Mouse (Mus musculus) limb, embryonic 12.5 days (tissue): Measurements from ENCODE around the gene Zbtb5. TPM values are rescaled to one million over a fixed set of nuclear protein-coding genes. Genes with fewer than 3 reads are reported as not detected.

ENCODE experiments used
- ATAC-seq: fragments of 200-750 bp; cut with Nextera tagmentation; 2 replicates; pipeline ENCODE4 v1.8.0; 2017; ENCODE audit warnings: low read depth, moderate TSS enrichment; ENCODE audit not compliant: insufficient number of reproducible peaks, insufficient read depth, low FRiP score, low TSS enrichment
- H3K27ac ChIP-seq: fragments of 300-500 bp; sonication (generic); 2 replicates; pipeline ENCODE4 v1.5.1; 2016; ENCODE audit warnings: mild to moderate bottlenecking, moderate library complexity
- H3K27me3 ChIP-seq: fragments of 300-500 bp; sonication (generic); 2 replicates; pipeline ENCODE4 v1.6.1; 2016; ENCODE audit warnings: mild to moderate bottlenecking, moderate library complexity
- H3K36me3 ChIP-seq: fragments of 300-500 bp; sonication (generic); 2 replicates; pipeline ENCODE4 v1.6.1; 2016; ENCODE audit warnings: mild to moderate bottlenecking, moderate library complexity
- H3K4me1 ChIP-seq: fragments of 300-500 bp; sonication (generic); replicated peaks from 2 replicates; pipeline ENCODE4 v1.6.1; 2016
- H3K4me2 ChIP-seq: fragments of 300-500 bp; sonication (generic); 2 replicates; pipeline ENCODE4 v1.6.1; 2016; ENCODE audit warnings: mild to moderate bottlenecking, moderate library complexity
- H3K4me3 ChIP-seq: fragments of 300-500 bp; sonication (generic); replicated peaks from 2 replicates; pipeline ENCODE4 v1.5.1; 2016; ENCODE audit warnings: mild to moderate bottlenecking
- H3K9ac ChIP-seq: fragments of 300-500 bp; sonication (generic); replicated peaks from 2 replicates; pipeline ENCODE4 v1.6.1; 2016; ENCODE audit warnings: mild to moderate bottlenecking, moderate library complexity
- H3K9me3 ChIP-seq: fragments of 300-500 bp; sonication (generic); 2 replicates; pipeline ENCODE4 v1.6.1; 2016; ENCODE audit warnings: mild to moderate bottlenecking, moderate library complexity
- WGBS: fragments of 180-500 bp; shearing (Covaris S2); methylation state at CpG from one replicate; pipeline ENCODE4 v1.1.7; 2016; 5-methylcytosine and 5-hydroxymethylcytosine counted together
- polyA plus RNA-seq: library from polyadenylated mRNA; unstranded; fragments of >200 nt; fragmentation: Nextera tagmentation; extraction: Ambion mirVana; gene quantifications from 2 replicates; pipeline ENCODE4 v1.2.1, GENCODE M21; 2016

Gene Zbtb5
- polyA plus RNA-seq, 1 experiment from 2014 or later: 41.7 TPM

DNA sequence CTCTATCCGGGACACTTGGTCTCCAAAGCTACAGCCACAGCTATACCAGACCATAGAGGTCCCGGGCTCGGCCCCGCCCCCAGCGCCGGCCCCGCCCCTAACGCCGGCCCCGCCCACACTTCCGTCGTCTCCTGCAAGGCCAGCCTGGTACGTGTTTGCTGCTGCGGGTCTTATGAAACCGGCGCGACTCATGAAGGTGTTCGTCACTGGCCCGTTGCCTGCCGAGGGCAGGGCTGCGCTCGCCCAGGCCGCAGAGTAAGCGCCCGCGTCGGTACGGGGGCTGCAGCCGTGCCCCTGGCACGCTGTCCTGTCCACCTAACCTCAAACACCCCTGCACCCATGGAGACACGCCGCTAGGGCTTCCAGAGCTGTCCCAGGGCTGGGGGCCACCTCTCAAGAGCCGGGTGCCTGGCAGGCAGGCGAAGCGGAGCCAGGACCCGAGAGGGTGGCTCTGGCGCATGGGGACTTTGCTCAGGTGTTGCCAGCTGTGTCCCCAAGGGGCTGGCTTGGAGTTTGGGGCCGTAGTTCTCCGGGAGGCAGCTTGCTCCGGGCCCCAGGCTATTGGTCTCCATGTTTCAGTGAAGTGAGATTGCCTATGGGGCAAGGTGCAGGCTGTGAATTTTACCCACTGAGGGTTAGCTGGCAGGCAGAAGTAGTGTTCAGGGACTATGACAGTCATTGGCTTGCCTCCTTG lies 30.8 kb downstream of the Zbtb5 start, which contains the start of gene Grhpr:
TSS of gene Grhpr (plus strand) at position 116 of the 694 bp plus-strand sequence.
- under 1% methylated on average over 40 of the region's 40 CpGs for WGBS
- peak; percentile 94 for ATAC-seq
- H3K4me2 ChIP-seq: peak within 1 kb of the TSS; percentile 90
- H3K4me3 ChIP-seq: peak within 1 kb of the TSS; percentile 76
- peaks cover 24% of the 10 kb centered on the region for H3K4me1 ChIP-seq
- H3K27ac ChIP-seq: peak within 1 kb of the TSS; percentile 91
- H3K36me3 ChIP-seq: peaks cover 27% of the 10 kb centered on the region
- no peaks in the 10 kb centered on the region for H3K27me3 ChIP-seq
- no peaks in the 10 kb centered on the region for H3K9me3 ChIP-seq
- peak within 1 kb of the TSS; percentile 93 for H3K9ac ChIP-seq

DNA sequence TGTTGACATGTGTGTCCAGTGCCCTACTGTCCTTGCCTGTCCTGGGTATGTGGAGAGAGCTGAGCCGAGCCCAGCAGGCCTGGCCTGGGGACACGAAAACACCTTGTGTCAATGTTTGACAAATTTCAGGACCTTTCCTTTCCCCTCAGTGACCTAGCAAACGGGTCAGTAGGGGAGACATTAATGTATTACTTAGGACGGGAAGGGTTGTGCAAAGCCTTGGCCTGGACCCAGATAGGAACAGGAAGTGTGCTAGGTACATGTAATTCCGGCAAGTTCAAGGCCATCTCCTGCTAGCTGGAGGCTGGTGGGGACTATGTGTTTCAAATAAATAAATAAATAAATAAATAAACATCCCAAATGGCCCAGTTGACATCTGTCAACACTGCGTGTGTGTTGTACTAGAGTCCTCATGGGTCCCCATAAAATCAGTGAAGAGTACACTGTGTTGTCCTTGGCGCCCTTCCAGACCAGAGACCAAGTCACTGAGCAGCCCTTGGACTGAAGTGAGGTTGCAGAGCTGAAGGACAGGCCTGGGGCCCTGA lies 32.3 kb downstream of the Zbtb5 start:
- H3K27ac ChIP-seq: no peak overlapping the region

DNA sequence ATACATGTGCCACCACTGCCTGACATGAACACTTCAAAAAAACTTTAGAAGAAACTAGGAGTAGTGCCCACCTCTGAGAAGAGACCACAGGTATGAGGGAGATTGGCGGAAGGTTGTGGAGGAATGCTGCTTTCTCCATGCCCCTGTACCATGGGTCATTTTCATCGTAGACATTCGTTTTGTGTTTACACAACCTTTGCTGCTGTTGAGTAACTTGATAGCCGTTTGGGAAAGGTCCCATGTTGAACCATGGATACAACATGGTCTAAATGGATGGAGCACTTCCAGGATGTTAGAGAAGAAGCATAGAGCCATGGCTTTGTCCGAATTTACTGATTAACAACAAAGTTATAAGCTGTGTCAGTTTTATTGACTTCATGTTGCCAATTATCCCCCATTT lies 34.0 kb downstream of the Zbtb5 start:
- H3K9me3 ChIP-seq: no peaks in the 10 kb centered on the region
- 73% methylated on average over 5 of the region's 5 CpGs for WGBS
- no peak overlapping the region for H3K27ac ChIP-seq
- no peaks in the 10 kb centered on the region for H3K27me3 ChIP-seq
- no peak for ATAC-seq
- H3K4me2 ChIP-seq: no peak overlapping the region
- no peak overlapping the region for H3K9ac ChIP-seq
- H3K36me3 ChIP-seq: no peaks in the 10 kb centered on the region
- H3K4me1 ChIP-seq: peaks cover 23% of the 10 kb centered on the region
- no peak overlapping the region for H3K4me3 ChIP-seq

More for the DNA sequence above, 32.3 kb downstream of the Zbtb5 start:
- Histone ChIP-seq H3K4me3 (no peak overlapping the region), H3K4me1 (peaks cover 24% of the 10 kb centered on the region), H3K27me3 (no peaks in the 10 kb centered on the region), H3K9ac (no peak overlapping the region), H3K9me3 (no peaks in the 10 kb centered on the region), H3K36me3 (peaks cover 12% of the 10 kb centered on the region), H3K4me2 (no peak overlapping the region)
- ATAC-seq: no peak
- 71% methylated on average over 7 of the region's 7 CpGs for WGBS

DNA sequence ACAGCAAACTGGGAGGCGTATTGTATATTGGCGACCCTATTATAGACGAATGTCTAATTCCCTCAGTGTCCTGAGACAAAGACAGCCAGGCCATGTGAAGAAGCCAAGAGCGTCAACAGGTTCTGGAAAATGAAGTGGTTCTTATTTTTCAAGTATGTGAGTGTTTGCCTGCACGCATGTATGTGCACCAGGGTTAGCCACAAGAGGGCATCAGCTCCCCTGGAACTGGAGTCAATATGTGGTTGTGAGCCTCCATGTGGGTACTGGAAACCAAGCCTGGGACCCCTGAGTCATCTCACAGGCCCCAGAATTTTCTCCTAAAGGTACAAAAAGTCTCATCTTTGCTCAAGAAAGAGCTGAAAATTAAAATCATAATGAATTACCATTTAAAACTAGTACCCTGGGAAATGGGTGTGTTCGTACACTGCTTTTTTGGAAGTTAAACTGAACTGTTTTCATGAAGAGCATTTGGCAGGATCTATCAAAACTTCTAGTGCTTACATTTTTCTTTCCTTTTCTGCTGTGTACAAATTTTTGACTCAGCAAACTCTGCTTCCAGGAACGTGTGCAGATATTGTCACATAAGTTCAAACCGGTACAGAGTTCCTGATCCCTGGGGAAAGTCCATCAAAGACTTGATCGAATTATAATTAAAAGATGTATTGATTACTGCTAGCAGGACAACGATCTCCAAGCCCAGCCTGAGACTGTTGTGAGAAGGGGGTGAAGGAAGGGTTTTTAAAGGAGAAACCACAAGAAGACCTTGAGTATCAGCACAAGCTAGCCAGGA lies 35.1 kb downstream of the Zbtb5 start:
- no peak overlapping the region for H3K9ac ChIP-seq

DNA sequence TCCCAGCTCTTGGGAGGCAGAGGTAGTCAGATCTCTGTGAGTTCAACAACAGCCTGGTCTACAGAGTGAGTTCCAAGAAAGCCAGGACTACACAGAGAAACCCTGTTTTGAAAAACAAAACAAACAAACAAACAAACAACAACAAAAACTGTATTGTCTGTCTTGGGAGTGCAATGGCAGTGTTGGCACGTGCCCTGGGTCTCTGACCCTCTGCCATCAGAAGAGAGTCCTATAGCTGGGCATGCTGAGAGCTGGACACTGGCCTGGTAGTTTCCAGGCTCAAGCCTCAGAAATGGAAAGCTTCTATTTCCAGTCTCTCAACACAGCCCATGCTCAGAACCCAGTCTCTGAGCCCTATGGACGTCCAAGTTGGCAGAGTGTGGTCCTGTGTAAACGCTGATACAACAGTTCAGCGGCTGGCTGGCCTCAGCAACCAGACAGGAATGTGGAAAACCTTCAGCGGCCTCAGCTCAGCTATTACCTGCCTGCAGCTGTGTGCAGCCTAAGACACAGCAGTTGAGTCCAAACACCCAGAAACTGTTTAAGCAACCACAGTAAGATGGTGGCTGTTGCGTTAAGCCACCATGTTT lies 36.1 kb downstream of the Zbtb5 start:
- 81% methylated on average over 6 of the region's 6 CpGs for WGBS
- no peak overlapping the region for H3K27ac ChIP-seq

More for the DNA sequence above, 35.1 kb downstream of the Zbtb5 start:
- H3K27me3 ChIP-seq: no peaks in the 10 kb centered on the region
- no peak overlapping the region for H3K4me3 ChIP-seq
- peaks cover 12% of the 10 kb centered on the region for H3K4me1 ChIP-seq
- ATAC-seq: no peak
- WGBS: 88% methylated on average over 10 of the region's 10 CpGs
- no peak overlapping the region for H3K27ac ChIP-seq
- no peak overlapping the region for H3K4me2 ChIP-seq
- H3K9me3 ChIP-seq: no peaks in the 10 kb centered on the region
- no peaks in the 10 kb centered on the region for H3K36me3 ChIP-seq

DNA sequence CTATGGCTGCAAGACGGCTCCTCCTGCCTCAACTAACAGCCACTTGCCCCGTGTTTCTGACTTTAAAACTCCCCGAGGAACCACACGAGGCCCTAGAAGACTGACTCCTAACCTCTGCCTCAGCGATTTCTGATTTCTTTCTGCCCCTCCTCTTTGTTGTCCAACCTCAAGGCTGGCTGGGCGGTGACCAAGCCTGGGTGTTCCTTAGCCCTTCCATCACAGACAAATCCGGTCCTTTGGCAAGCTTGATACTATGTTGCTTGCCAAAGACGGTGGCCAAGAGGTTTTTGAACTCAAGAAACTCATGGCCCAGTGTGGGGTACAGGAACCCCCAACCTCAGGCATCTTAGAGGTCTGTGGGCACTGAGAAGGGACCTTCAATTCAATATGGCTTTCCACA lies 37.9 kb downstream of the Zbtb5 start:
- Histone ChIP-seq H3K9ac (no peak overlapping the region), H3K27ac (no peak overlapping the region), H3K4me1 (peaks cover 11% of the 10 kb centered on the region), H3K36me3 (no peaks in the 10 kb centered on the region), H3K4me2 (no peak overlapping the region), H3K4me3 (no peak overlapping the region), H3K9me3 (no peaks in the 10 kb centered on the region), H3K27me3 (no peaks in the 10 kb centered on the region; the same call in 1 of the 2 replicates)
- WGBS: 78% methylated on average over 8 of the region's 8 CpGs
- ATAC-seq: no peak

More for the DNA sequence above, 36.1 kb downstream of the Zbtb5 start:
- H3K4me1 ChIP-seq: peaks cover 6% of the 10 kb centered on the region
- no peaks in the 10 kb centered on the region for H3K27me3 ChIP-seq
- no peak overlapping the region for H3K4me2 ChIP-seq
- no peak for ATAC-seq
- H3K4me3 ChIP-seq: no peak overlapping the region
- H3K36me3 ChIP-seq: no peaks in the 10 kb centered on the region
- no peak overlapping the region for H3K9ac ChIP-seq
- no peaks in the 10 kb centered on the region for H3K9me3 ChIP-seq

DNA sequence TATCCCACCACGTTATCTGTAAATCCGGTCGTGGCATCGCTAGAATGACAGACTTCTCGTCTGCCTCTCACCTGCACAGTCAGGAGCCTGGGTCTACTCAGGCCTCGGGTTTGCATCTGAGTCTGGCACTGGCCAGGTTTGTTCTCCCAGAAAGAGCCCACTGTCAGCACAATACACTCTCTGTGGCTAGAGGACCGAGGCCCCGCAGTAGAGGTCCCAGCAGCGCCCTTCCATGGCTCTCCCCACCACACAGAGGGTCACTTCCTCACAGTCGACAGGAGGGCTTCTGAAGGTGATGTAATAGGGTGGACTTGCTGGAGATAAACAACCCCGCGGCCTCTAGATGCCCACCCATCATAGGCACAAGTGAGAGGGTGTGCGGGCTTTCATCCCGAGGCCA lies 38.3 kb downstream of the Zbtb5 start:
- no peaks in the 10 kb centered on the region for H3K9me3 ChIP-seq
- peak overlapping the region; percentile 40 for H3K9ac ChIP-seq
- H3K27me3 ChIP-seq: no peaks in the 10 kb centered on the region; the same call in 1 of the 2 replicates
- peak overlapping the region; percentile 44 for H3K4me2 ChIP-seq
- H3K36me3 ChIP-seq: no peaks in the 10 kb centered on the region
- H3K4me1 ChIP-seq: peaks cover 11% of the 10 kb centered on the region
- 58% methylated on average over 14 of the region's 14 CpGs for WGBS
- H3K27ac ChIP-seq: no peak overlapping the region
- no peak overlapping the region for H3K4me3 ChIP-seq
- ATAC-seq: no peak

DNA sequence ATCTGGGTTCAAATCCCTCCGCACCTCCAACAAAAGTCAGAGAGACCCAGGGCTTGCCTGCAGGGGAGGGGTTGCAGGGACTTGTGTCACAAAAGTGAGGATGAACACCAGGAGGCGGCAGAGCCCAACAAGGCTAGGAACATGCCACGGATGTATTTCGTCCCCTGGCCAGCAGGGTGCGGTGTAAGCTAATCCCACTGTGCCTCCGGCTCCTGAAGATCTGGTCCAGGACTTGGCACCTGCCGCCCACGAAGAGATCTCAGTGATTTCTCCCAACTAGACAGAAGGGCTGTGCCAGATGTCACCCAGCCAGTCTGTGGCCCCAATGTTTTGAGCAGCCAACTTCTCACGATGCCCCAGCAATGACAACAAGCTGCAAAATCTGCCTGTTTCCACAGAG lies 38.8 kb downstream of the Zbtb5 start:
- Histone ChIP-seq H3K4me3 (no peak overlapping the region), H3K27ac (no peak overlapping the region), H3K9me3 (no peaks in the 10 kb centered on the region), H3K9ac (peak overlapping the region; percentile 40), H3K4me1 (peaks cover 11% of the 10 kb centered on the region), H3K36me3 (no peaks in the 10 kb centered on the region), H3K27me3 (no peaks in the 10 kb centered on the region; the same call in 1 of the 2 replicates), H3K4me2 (peak overlapping the region; percentile 44)
- 11% methylated on average over 9 of the region's 9 CpGs for WGBS
- ATAC-seq: no peak

DNA sequence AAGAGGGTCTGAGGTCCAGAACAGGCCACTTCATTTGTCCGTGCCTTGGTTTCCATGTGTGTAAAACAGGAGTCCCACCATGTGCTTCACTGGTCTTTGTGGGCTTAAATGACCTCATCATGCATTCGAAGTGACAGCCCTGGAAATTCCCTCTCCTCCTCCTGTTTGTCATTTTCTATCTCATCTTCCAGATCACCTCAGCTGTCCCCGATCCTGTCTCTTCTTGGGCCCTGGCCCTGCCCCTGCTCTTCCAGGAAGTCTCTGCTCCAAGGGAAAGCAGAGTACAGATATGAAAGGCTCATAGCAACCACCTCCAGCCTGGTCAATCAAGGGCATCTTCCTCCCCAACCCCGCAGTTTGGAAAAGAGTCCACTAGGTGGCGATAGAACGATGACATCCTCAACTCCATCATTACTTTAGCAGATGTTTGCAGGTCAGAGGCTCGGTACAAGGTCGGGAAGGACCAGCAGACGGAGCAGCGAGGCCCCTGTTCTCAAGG lies 41.6 kb downstream of the Zbtb5 start:
- Histone ChIP-seq H3K27me3 (no peaks in the 10 kb centered on the region; the same call in 1 of the 2 replicates), H3K27ac (no peak overlapping the region), H3K9ac (no peak overlapping the region), H3K9me3 (no peaks in the 10 kb centered on the region), H3K4me2 (no peak overlapping the region), H3K4me3 (no peak overlapping the region), H3K36me3 (no peaks in the 10 kb centered on the region), H3K4me1 (peaks cover 11% of the 10 kb centered on the region)
- no peak for ATAC-seq
- WGBS: 21% methylated on average over 10 of the region's 10 CpGs

DNA sequence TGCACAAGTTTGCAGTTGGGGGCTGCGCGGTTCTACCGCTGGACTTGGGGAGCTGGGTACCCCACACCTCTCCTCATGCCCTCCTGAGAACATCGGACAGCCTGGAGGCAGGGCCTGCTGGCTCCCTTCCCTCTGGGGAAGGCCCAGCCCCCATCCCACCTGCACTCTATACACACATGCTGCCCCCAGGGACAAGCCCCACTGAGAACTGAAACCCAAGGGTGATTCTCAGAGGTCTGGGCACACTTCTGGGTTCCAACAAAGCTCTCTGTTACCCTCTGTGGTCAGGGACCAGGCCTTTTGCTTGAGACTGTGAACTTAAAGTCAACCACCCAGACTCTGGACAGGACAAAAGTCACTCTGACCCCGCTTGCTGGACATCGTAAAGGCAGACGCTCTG lies 42.2 kb downstream of the Zbtb5 start:
- H3K9me3 ChIP-seq: no peaks in the 10 kb centered on the region
- H3K9ac ChIP-seq: no peak overlapping the region
- no peak overlapping the region for H3K4me3 ChIP-seq
- no peaks in the 10 kb centered on the region for H3K36me3 ChIP-seq
- H3K27ac ChIP-seq: no peak overlapping the region
- peaks cover 11% of the 10 kb centered on the region for H3K4me1 ChIP-seq
- no peak for ATAC-seq
- H3K27me3 ChIP-seq: no peaks in the 10 kb centered on the region; the same call in 1 of the 2 replicates
- H3K4me2 ChIP-seq: no peak overlapping the region
- WGBS: 90% methylated on average over 7 of the region's 7 CpGs

DNA sequence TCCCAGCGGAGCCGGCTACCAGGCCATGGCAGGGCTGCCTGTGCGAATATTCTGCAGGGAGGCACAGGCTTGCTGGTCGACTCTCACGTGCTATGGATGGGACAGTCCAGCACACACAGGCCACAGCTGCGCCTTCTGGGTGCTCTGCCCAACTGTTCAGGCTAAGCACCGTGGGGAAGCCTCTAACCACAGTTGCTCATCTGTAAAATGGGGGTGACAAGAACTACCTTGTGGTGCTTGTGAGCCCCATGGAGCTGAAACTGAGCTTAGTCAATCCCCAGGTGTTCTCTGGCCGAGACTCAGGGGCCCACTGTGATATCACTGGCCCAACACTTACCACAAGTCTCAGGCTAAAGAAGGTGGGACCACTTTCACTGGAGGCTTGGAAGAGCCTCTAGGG lies 44.8 kb downstream of the Zbtb5 start:
- 79% methylated on average over 8 of the region's 8 CpGs for WGBS

More for the DNA sequence above, 44.8 kb downstream of the Zbtb5 start:
- no peak overlapping the region for H3K4me3 ChIP-seq
- no peak overlapping the region for H3K27ac ChIP-seq
- no peak overlapping the region for H3K9ac ChIP-seq
- H3K9me3 ChIP-seq: no peaks in the 10 kb centered on the region
- 0 out of 2 replicates have a peak, but pooled peaks cover 5% of the 10 kb centered on the region for H3K4me1 ChIP-seq
- no peaks in the 10 kb centered on the region for H3K36me3 ChIP-seq
- H3K4me2 ChIP-seq: no peak overlapping the region
- H3K27me3 ChIP-seq: no peaks in the 10 kb centered on the region; the same call in 1 of the 2 replicates
- no peak for ATAC-seq
